Mouse (Mus musculus) embryonic fibroblast, embryonic 13.5 days (primary cell): Measurements from ENCODE around the gene Exph5. TPM values are rescaled to one million over a fixed set of nuclear protein-coding genes. Genes with fewer than 3 reads are reported as not detected.

ENCODE experiments used
- H3K27ac ChIP-seq: 2 replicates; pipeline ENCODE4 v1.5.1; 2012; ENCODE audit warnings: low read length, control low read depth, inconsistent platforms; ENCODE audit not compliant: insufficient read depth
- H3K4me1 ChIP-seq: 2 replicates; pipeline ENCODE4 v1.6.1; 2011; ENCODE audit warnings: low read length; ENCODE audit not compliant: control insufficient read depth, insufficient read depth
- H3K4me3 ChIP-seq: 2 replicates; pipeline ENCODE4 v1.5.1; 2011; ENCODE audit warnings: mild to moderate bottlenecking, control low read depth, low read length; ENCODE audit not compliant: insufficient read depth
- CTCF ChIP-seq: IDR thresholded peaks from 2 replicates; pipeline ENCODE4 v1.5.1; 2011; ENCODE audit warnings: mild to moderate bottlenecking, control low read depth, low read length, moderate library complexity, borderline replicate concordance; ENCODE audit not compliant: insufficient read depth
- POLR2A ChIP-seq: IDR thresholded peaks from 2 replicates; pipeline ENCODE4 v1.6.1; 2011; ENCODE audit warnings: low read depth, mild to moderate bottlenecking, control low read depth, low read length, moderate library complexity
- polyA plus RNA-seq: library from polyadenylated mRNA; stranded (reverse); fragments of >200 nt; gene quantifications from 2 replicates; pipeline ENCODE4 v1.2.4, GENCODE M21; 2011; ENCODE audit warnings: low read depth; ENCODE audit not compliant: missing spikeins, insufficient read length

The Exph5 gene
- polyA plus RNA-seq, 1 experiment = not detected

DNA sequence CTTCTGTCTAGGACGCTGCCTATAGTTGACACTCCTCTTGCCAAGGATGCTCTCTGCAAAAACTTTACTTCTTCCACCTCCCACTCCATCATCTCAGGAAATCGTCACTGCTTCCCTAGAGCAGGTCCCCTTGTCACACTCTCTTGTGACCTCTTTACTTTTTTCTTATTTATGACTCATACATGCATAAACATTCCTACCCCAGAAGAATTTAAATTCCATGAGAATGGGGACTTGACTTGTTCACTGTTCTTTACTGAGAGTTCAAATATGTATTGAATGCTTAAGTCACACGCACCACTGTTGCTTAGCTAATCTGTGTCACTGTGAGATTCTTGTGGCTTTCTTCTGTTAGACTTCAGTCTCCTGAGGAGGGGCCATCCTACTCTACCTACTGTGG, 33.7 kb downstream of the Exph5 start:
- Histone ChIP-seq H3K4me1 (no peaks in the 10 kb centered on the region), H3K27ac (no peak overlapping the region), H3K4me3 (no peak overlapping the region)
- TF ChIP-seq POLR2A = no peak
- no peak for TF ChIP-seq CTCF

DNA sequence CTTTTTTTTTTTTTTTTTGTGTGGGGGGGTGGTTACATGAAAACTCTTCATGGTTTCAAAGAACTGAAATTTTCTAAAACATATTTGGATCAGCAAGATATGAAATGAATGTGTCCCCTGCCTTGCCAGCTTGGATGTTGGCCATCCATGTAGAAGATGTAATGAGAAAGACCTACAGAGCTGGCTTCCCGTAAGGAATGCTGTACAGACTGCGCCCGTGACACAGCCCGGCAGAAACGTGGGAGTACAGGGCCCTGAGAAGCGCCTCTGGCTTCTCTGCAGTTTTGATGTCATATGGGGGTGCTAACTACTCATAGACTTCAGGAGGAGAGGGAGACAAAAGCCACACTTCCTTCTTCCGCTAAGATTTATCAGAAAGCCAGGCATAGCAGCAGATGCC, 38.1 kb downstream of the Exph5 start:
- Histone ChIP-seq H3K27ac (no peak overlapping the region), H3K4me3 (no peak overlapping the region), H3K4me1 (no peaks in the 10 kb centered on the region)
- TF ChIP-seq POLR2A = no peak
- TF ChIP-seq CTCF = no peak

- TF ChIP-seq CTCF (no peak), POLR2A (no peak)
- Histone ChIP-seq H3K27ac (no peak overlapping the region), H3K4me1 (no peaks in the 10 kb centered on the region), H3K4me3 (peak overlapping the region; percentile 43)
Measured at GRCm38 (mm10) chr9:53340328-53340916, 39.0 kb downstream of the Exph5 start.

- H3K27ac ChIP-seq = no peak overlapping the region
- H3K4me1 ChIP-seq = no peaks in the 10 kb centered on the region
- TF ChIP-seq POLR2A = no peak
- no peak for TF ChIP-seq CTCF
- peak overlapping the region; percentile 43 for H3K4me3 ChIP-seq
Measured at GRCm38 (mm10) chr9:53340969-53341368, 39.5 kb downstream of the Exph5 start.

- TF ChIP-seq CTCF (no peak), POLR2A (no peak)
- Histone ChIP-seq H3K4me3 (no peak overlapping the region), H3K4me1 (no peaks in the 10 kb centered on the region), H3K27ac (no peak overlapping the region)
Measured at GRCm38 (mm10) chr9:53341981-53342380, 40.5 kb downstream of the Exph5 start.

DNA sequence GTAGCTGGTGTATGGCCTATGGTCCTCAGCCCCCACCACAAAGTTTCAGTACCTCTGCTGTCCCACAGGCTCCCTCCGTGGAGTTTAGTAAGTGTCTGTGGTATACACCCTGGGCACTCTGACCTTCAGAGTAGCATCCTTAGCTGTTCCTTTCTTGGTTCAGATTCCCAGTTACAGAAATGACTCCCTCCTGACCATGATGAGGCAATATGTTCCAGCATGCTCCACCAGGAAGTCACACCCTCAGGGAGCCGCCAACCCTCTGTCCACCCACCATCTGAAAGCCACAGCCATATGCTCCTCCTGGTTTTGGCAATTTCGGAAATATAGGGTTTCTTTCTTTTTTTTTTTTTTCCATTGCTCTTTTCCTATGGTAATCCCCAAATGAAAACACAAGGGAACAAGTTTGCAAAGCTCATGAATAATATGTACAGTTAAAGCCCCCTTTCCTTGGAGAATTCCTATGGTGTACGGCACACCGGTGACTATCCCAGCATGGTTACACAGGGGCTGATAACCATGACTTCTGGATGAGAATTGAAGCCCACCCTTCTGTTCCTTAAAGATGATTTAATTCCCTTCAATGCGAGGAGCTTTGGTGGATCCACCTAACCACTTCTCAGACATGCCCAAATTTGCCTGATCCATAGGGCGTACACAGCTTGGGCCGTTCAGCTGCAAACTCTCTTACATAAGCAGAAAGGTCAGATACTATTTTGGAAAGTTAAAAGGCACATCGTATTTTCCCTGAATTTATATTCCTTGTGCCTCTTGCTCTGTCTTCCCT, 43.4 kb downstream of the Exph5 start:
- TF ChIP-seq CTCF (no peak), POLR2A (no peak)
- no peak overlapping the region for H3K27ac ChIP-seq
- H3K4me3 ChIP-seq = no peak overlapping the region
- no peaks in the 10 kb centered on the region for H3K4me1 ChIP-seq

DNA sequence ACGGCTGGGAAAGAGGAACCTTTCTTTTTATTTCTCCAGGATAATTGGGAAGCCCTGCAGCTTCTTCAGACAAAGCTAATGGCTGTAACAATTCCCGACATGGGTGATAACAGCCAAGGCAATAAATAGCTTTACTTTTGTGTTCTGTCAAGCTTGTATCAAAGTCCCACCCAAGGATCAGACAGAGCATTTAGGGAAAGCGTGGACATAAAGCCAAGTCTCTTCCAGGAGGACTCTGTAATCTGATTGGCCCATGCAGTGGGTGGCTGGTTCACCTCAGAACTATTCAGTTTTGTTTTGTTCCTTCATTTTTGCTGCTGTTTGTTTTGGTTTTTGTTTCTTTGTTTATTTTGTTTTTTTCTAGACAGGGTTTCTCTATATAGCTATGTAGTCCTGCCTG, 44.3 kb downstream of the Exph5 start:
- no peak overlapping the region for H3K27ac ChIP-seq
- no peaks in the 10 kb centered on the region for H3K4me1 ChIP-seq
- no peak overlapping the region for H3K4me3 ChIP-seq
- TF ChIP-seq POLR2A (no peak), CTCF (no peak)

DNA sequence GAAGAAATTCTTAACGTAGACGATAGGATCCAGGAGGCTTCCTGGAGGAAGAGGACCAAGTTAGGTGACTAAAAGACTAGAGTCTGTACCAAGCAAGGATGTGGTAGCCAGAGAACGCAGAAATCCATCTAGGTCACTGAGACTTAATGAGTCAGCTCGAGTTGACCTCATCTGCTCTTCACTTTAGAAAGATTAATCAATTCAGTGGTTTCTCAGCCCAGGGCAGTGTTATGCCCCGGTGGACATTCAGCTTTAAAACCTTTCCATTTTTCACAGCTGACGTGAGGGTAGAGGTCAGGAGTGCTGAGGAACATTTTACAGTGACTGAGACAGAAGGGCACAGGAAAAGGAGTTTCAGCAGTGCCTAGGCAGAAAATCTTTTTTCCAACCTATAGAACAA, 44.9 kb downstream of the Exph5 start:
- Histone ChIP-seq H3K4me1 (no peaks in the 10 kb centered on the region), H3K27ac (no peak overlapping the region), H3K4me3 (no peak overlapping the region)
- TF ChIP-seq CTCF = no peak
- no peak for TF ChIP-seq POLR2A

- Histone ChIP-seq H3K4me3 (no peak overlapping the region), H3K4me1 (no peaks in the 10 kb centered on the region), H3K27ac (no peak overlapping the region)
- TF ChIP-seq CTCF (no peak), POLR2A (no peak)
Measured at GRCm38 (mm10) chr9:53349211-53349610, 47.7 kb downstream of the Exph5 start.

GRCm38 (mm10) chr9:53350331-53350730, 48.9 kb downstream of the Exph5 start:
- Histone ChIP-seq H3K27ac (no peak overlapping the region), H3K4me1 (no peaks in the 10 kb centered on the region), H3K4me3 (no peak overlapping the region)
- TF ChIP-seq CTCF (no peak), POLR2A (no peak)
